Mouse (Mus musculus) adrenal gland, adult 18-20 months (tissue): Measurements from ENCODE around the gene Pfdn5. TPM values are rescaled to one million over a fixed set of nuclear protein-coding genes. Genes with fewer than 3 reads are reported as not detected.

Source experiments
- DNase-seq, 2 experiments: peaks; one replicate each; pipeline ENCODE4 v3.0.0; 2021 to 2022; ENCODE audit warnings: low spot score in 2 of 2
- long read RNA-seq, 2 experiments: library from polyadenylated mRNA; stranded (forward); transcript quantifications; one replicate each; pipeline ENCODE4 v2.0.0; 2021
- total RNA-seq, 2 experiments: library from RNA; stranded (reverse); gene quantifications; 1 replicate in 1 of 2; 2 replicates in 1 of 2; pipeline ENCODE4 v1.2.3; 2021

Gene Pfdn5
- total RNA-seq, result 100 to 1,000 TPM; 443 to 458 TPM
- long read RNA-seq, experiment 1, transcript Pfdn5-205 (6 exons, 1,062 nt), result major isoform, 38 of 40 reads
- long read RNA-seq, experiment 1, partial matches to known transcripts, result 1 of 40 reads
- long read RNA-seq, experiment 1, other reads (novel, unspliced or antisense), result 1 of 40 reads
- long read RNA-seq, experiment 2, transcript Pfdn5-205 (6 exons, 1,062 nt), result major isoform, 139 of 158 reads
- long read RNA-seq, experiment 2, transcript Pfdn5-204 (5 exons, 374 nt), result minor isoform, 8 of 158 reads
- long read RNA-seq, experiment 2, partial matches to known transcripts, result 1 of 158 reads
- long read RNA-seq, experiment 2, other reads (novel, unspliced or antisense), result 8 of 158 reads

DNA sequence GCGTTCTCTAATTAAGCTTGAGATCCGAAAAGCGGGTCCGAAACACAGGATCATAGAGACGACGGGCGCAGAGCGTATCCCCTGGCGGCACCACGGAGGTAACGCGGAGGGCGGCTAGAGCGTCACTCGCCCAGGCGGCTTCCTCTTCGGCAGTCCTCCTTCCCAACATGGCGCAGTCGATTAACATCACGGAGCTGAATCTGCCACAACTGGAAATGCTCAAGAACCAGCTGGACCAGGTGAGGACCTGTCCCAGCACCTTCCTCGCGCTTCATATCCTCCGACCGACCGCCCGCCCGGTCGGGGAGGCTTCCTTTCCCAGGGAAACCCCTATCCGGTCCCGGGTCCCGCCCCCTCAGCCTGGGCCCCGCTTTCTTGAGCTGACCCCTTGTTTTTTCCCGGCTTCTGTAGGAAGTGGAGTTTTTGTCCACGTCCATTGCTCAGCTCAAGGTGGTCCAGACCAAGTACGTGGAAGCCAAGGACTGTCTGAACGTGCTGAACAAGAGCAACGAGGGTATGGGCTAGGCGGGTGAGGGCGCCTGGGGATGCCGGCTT is at the start of gene Pfdn5:
Gene Pfdn5 (plus strand): TSS at position 95 of the 555 bp plus-strand sequence.
- peak; percentile 78 to 79 for DNase-seq

- DNase-seq, result no peak
Observed at GRCm38 (mm10) chr15:102278726-102279091, 47.2 kb upstream of the Pfdn5 start.

DNA sequence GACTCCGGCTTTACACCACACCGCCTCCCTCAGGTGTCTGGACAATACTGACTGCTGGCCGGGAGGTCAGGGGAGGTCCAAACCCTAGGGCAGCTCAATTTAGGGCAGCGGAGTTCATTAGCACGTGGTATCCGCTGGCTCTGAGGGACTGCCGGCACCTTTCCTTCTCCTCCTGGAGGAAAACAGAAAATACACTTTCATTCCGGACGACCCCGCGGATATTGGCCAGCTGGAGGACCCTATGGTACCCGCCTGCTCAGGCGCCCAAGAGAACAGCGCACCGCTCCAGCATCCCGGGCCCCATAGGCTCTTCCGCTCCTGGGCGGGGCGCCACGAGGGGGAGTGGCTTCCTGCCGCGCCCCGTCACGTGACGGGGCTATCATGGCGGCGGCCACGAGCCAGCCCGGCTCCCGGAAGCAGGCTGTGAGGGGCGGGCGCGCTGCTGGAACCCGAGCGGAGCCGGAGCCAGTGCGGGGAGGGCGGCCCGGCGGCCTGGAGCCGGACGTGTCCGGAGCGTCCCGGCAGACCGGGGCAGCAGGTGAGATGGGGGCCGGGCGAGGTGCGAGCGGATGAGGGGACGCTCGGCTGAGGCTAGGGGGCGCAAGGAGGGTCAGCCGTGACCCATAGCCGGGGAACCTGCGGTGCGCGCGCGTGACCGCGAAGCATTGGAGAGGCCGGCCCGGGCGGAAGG is 46.7 kb upstream of the Pfdn5 start, which contains the start of gene Mfsd5:
Gene Mfsd5 (plus strand): TSS at position 363 of the 691 bp plus-strand sequence.
- DNase-seq, result peak; percentile 83 to 86

DNA sequence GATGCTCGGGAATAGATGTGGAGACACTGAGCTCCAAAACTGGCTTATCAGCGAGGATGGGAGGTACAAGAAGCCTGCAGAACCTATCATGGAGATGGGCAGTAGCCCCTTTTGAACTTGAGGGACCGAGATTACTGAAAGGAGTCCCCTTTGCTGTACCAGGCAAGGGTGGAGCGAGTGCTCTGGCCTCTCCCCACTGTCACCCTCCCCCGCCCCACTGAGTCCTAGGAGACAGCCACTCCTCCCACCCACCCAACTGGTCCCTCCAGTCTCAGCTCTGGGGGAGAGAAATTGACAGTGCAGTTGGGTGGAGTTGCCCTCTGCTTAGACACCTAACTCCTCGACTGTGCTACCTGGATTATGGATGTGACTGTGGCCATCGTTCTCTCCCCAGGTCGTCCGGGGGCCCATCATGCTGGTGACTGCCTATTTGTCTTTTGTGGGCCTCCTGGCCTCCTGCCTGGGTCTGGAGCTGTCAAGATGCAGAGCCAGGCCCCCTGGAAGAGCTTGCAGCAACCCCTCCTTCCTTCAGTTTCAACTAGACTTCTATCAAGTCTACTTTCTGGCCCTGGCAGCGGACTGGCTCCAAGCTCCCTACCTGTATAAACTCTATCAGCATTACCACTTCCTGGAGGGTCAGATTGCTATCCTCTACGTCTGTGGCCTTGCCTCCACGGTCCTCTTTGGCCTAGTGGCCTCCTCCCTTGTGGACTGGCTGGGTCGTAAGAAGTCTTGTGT is 46.0 kb upstream of the Pfdn5 start:
- no peak for DNase-seq

GRCm38 (mm10) chr15:102280623-102281022 is 45.3 kb upstream of the Pfdn5 start:
- DNase-seq, result no peak

DNA sequence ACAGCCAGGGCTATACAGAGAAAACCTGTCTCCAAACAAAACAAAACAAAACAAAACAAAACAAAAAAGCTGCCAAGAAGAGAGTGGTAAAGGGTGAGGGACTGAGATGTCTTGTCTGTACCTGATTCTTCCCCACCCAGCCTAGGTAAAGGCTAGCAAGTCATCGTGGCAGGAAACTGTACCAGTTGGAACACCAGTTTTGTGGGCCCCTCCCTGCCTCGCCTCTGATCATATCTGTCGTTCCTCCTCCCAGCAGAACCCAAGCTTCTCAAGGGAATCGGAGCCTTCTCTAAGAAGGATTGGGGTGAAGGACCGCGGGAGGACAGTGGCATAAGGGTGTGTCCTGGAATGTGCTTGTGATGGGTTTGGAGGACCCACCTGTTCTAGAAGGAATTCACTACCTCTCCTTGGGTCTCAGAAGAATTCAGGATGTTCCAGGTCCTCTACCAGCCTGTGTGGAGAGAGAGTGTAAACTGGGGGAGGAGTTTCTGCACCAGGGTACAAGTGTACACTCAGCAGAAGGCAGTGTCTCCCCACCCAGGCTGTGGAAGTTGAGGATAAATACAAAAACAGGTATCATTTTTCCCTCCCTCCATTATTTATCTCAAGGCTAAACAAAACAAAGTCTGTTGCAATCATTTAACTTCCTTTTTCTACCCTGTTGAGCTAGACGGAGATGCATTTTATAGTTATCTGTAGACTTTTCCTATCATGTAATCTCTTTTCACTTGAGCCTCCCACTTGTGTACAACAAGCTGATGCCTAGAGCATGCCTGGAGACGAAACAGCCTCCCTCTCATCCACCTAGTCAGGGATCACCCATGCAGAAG is 43.2 kb upstream of the Pfdn5 start:
- DNase-seq, result no peak

DNA sequence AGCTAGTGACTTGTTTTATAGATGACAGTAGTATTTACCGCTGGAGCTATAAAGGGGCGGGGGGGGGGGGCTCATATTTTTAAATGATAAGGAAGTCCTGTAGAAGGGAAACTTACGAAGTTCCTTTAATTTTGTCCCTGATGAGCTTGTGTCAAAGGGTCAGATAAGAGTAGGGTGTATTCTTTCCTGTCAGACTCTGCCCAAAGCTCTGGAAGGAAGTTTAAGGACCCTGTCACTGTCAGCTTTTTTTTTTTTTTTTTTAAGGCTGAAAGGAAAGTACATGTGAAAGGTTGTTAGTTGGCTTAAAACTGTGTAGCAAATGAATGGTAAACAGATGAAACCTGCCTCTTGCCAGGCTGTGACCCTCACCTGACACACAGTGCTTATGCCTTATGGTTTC is 42.3 kb upstream of the Pfdn5 start:
- DNase-seq, result no peak

- DNase-seq, result no peak
Observed at GRCm38 (mm10) chr15:102287395-102287794, 38.5 kb upstream of the Pfdn5 start.

DNA sequence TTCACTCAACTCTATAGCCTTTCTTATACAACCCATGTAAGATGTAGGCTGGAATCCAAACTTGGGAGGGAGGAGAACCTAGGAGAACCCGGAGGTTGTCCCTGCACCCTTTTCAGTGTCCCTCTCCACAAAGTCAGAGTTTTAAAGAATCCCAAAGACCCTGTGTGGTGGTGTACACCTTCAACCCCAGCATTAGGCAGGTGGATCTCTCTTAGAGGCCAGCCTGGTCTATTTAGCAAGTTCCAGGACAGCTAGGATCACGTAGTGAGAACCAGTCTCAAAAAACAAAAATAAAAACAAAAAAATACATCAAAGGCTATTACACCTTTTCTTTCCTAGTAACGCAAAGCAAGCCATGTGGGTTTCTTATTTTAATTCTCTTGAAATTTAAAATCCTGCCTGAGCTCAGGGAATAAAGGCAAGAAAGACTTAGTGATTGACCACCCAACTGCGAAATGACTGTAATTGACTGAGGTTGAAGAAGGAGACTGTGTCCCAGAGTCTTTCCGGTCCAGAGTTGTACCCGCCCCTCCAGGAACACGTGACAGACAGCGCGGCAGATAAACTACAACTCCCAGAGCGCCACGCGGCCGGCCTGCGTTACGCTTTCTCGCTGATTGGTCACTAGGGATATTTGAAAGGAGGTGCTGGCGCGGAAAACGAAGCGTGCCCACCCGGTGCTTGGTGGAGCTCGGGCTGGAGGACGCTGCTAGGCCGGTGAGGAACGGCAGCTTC is 30.1 kb upstream of the Pfdn5 start, which contains the start of gene Espl1:
Gene Espl1 (plus strand): TSS at position 634 of the 735 bp plus-strand sequence.
- peak; percentile 87 to 90 for DNase-seq

DNA sequence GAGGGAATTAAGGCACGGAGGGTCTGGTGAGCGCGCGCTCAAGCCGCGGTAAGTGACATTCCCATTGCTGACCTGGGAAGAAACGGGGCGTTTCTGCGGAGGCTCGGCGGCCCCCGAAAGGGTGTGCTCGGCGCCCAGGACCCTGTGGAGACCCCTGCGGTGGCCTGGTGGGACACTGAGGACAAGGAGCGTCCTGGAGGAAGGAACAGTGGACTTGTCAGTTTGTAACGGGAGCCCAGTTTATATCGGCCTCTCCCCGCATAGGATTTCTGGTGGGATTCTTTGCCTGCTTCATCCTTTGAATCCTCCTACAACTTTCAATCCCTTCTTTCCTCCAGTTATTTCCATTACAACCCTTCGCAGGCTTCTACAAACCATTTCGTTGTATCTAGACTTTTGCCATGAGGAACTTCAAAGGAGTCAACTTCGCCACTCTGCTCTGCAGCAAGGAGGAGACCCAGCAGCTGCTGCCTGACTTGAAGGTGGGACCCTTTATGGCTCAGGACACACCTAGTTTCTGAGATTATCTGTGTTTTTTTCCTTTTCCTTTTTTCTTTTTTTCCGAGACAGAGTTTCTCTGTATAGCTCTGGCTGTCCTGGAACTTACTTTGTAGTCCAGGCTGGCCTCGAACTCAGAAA is 29.4 kb upstream of the Pfdn5 start:
- DNase-seq, result no peak

DNA sequence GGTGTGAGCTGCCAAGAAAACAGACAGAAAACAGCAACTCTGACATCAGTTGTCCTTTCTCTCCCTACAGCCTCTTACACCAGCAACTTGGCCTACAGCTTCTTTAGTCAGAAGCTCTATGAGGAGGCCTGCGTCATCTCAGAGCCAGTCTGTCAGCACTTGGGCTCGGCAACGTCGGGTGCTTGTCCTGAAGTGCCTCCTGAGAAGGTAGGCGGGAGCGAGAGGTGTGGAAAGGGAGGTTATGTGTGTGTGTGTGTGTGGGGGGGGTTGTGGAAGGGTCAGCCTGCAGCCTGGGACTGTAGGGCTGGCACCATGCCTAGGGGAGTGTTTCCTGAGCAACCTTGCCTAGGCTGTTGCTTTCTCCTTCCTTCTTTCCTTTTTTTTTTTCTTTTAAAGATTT is 23.4 kb upstream of the Pfdn5 start:
- DNase-seq, result no peak

DNA sequence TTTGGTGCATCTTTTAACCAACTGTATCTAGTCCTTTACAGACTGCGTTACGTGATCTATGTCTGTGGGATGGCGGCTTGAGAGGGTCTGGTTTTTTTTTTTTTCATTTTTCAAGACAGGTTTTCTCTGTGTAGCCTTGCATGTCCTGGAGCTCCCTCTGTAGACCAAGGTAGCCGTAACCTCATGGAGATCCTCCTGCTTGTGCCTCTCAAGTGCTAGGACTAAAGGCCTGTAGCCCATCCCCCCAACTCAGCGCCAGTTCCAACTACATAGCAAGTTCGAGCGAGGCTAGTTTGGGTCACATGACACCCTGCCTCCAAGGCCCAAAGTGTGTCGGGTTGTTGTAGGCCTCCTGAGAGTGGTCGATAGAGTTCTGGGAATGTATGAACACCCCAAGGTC is 17.2 kb upstream of the Pfdn5 start:
- DNase-seq, result no peak

DNA sequence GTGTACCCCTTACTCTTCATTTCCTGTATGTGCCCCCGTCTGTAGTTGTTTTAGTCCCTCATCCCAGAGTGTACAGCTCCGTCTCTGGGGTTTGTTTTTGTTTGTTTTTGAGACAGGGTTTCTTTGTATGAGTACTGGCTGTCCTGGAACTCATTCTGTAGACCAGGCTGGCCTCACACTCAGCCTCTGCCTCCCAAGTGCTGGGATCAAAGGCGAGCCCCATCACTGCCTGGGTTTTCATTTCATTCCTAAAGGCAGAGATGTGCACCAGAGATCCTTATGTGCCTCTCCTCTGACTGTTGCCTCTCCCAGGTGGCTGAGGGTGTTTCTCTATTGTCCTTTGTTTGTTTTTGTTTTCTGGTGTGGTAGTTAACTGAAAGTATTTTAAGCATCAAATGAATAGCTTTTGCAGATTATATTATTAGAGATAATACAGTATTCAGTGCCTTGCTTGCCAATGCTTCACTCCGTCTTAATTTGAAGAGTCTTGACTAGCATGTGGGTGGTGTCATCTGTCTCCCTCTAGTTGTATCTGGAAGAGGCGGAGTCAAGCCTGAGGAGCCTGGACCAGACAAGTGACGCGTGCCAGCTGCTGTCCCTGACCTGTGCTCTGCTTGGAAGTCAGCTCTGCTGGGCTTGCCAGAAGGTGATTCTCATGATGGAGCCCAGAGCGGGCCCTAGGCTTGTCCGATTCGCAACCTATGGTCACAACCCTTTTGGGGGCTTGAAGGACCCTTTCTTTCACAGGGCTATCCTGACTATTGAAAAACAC is 15.7 kb upstream of the Pfdn5 start:
- DNase-seq, result peak; percentile 38 to 40

DNA sequence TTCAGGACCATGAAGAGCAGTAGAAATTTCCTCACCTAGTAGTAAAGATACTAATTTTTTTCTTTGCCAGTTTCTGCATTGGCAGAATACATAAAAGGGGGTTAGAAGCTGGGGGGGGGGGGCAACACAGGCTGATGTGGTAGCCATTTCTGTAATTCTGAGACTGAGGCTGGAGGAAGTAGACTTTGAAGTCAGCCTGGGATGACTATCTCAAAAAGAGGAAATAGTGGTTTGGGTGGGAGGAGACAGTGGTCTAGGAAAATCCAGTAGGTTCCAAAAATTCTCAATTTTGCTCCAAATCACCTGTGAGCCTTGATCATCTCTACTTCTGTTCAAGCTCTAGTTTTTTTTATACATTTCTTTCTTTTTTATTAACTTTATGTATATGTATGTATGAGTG is 14.4 kb upstream of the Pfdn5 start:
- DNase-seq, result no peak

DNA sequence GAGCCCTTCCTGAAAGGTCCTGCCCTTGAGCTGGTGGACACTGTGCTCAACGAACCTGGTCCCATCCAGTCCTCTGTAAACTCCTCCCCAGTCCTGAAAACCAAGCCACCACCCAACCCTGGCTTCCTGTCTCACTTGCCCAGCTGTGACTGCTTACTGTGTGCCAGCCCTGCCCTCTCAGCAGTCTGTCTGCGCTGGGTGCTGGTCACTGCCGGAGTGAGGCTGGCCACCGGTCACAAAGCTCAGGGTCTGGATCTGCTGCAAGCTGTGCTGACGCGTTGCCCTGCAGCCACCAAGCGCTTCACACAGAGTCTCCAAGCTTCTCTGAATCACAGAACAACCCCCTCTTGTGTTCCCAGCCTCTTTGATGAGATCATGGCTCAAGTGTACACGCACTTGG is 10.6 kb upstream of the Pfdn5 start:
- DNase-seq, result no peak

DNA sequence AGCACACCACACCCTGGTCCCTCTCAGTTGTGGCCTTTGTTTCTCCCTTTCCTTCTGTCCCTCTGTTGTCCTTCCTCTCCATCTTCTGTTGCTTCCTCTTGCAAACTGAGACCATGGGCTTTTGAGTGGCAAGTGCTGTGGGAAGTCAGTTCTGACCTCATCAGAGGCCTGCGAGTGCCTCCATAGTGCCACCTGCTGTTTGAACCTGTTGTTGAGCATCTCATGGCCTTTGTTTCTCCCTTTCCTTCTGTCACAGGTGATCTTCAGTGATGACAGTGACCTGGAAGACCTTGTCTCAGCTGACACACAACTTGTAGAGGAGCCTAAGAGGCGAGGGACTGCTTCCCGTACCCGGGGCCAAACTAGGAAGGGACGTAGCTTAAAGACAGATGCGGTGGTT is 9.7 kb upstream of the Pfdn5 start:
- DNase-seq, result peak; percentile 46 to 57

DNA sequence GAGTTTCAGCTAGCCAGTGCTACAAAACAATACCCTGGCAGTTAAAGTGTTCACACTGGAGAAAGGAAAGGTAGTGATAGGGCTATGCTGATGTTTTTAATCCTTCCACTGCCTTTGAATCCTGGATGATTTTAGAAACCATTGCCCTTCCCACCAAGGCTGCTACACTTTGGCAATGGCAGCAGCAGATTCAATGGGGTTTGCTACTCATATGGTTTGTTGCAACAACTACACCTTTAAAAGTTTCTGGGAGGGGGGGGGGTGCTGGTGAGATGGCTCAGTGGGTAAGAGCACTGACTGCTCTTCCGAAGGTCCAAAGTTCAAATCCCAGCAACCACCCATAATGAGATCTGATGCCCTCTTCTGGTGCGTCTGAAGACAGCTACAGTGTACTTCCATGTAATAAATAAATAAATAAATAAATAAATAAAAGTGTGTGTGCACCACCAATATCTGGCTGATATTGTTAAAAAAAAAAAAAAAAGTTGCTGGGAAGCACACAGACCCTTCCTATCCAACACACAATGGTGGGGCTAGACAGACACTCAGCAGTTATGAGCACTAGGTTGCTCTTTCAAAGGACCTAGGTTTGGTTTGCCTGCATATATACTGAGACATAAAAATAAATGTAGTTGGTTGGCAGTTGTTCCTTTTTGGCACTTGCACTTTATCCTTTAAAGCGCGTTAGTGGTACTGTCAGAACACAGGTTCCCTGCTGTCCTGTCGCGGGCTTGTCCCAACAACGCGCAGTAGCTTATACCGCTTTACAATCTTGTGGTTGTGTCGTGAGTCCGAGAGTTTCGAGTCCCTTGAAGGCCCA is 1.1 kb upstream of the Pfdn5 start:
- no peak for DNase-seq

GRCm38 (mm10) chr15:102326892-102327291 is 976 bp downstream of the Pfdn5 start:
- no peak for DNase-seq
